Mouse (Mus musculus) limb, embryonic 14.5 days (tissue): ENCODE results near the gene Ngly1. TPM values are rescaled to one million over a fixed set of nuclear protein-coding genes. Genes with fewer than 3 reads are reported as not detected.

Experiments
- ATAC-seq: fragments of 200-750 bp; cut with Nextera tagmentation; 2 replicates; pipeline ENCODE4 v1.8.0; 2017; ENCODE audit warnings: low read depth, moderate number of reproducible peaks, moderate TSS enrichment; ENCODE audit not compliant: low FRiP score
- DNase-seq: peaks from one replicate; pipeline ENCODE4 v3.0.0-alpha.2; 2015; ENCODE audit warnings: low spot score
- H3K27ac ChIP-seq: fragments of 300-500 bp; sonication (generic); replicated peaks from 2 replicates; pipeline ENCODE4 v1.5.1; 2014; ENCODE audit warnings: low read depth, mild to moderate bottlenecking, low read length, moderate library complexity, mixed read lengths
- H3K27me3 ChIP-seq: fragments of 300-500 bp; sonication (generic); 2 replicates; pipeline ENCODE4 v1.6.1; 2014; ENCODE audit warnings: low read length, mixed read lengths; ENCODE audit not compliant: control insufficient read depth, insufficient read depth
- H3K36me3 ChIP-seq: fragments of 300-500 bp; sonication (generic); 2 replicates; pipeline ENCODE4 v1.6.1; 2014; ENCODE audit warnings: mild to moderate bottlenecking, low read length, moderate library complexity, mixed read lengths; ENCODE audit not compliant: control insufficient read depth, insufficient read depth
- H3K4me1 ChIP-seq: fragments of 300-500 bp; sonication (generic); 2 replicates; pipeline ENCODE4 v1.6.1; 2014; ENCODE audit warnings: antibody characterized with exemption, low read length, mixed read lengths; ENCODE audit not compliant: control insufficient read depth, insufficient read depth
- H3K4me2 ChIP-seq: fragments of 300-500 bp; sonication (generic); replicated peaks from 2 replicates; pipeline ENCODE4 v1.6.1; 2014; ENCODE audit warnings: low read depth, mild to moderate bottlenecking, low read length, moderate library complexity; ENCODE audit not compliant: severe bottlenecking
- H3K4me3 ChIP-seq: fragments of 300-500 bp; sonication (generic); replicated peaks from 2 replicates; pipeline ENCODE4 v1.5.1; 2014; ENCODE audit warnings: low read length
- H3K9ac ChIP-seq: fragments of 300-500 bp; sonication (generic); 2 replicates; pipeline ENCODE4 v1.6.1; 2014; ENCODE audit warnings: mild to moderate bottlenecking, low read depth, low read length, moderate library complexity; ENCODE audit not compliant: severe bottlenecking
- H3K9me3 ChIP-seq: fragments of 300-500 bp; sonication (generic); 2 replicates; pipeline ENCODE4 v1.6.1; 2016; ENCODE audit warnings: low read length; ENCODE audit not compliant: control insufficient read depth
- POLR2A ChIP-seq: fragments of 200-500 bp; IDR thresholded peaks from 2 replicates; pipeline ENCODE4 v1.8.0; 2012; ENCODE audit warnings: inconsistent platforms, mild to moderate bottlenecking, moderate library complexity, borderline replicate concordance; ENCODE audit not compliant: insufficient read depth, insufficient read length; ENCODE audit errors: extremely low read depth
- WGBS: fragments of 180-500 bp; shearing (Covaris S2); extraction: QIAGEN DNeasy Blood & Tissue Kit; methylation state at CpG from one replicate; pipeline ENCODE4 v1.1.7; 2014; 5-methylcytosine and 5-hydroxymethylcytosine counted together
- polyA plus RNA-seq, 2 experiments: library from polyadenylated mRNA; depleted of rRNA in 1 of 2; stranded (reverse) in 1 of 2; unstranded in 1 of 2; fragments of >200 nt; fragmentation: Nextera tagmentation in 1 of 2; extraction: Ambion mirVana in 1 of 2; gene quantifications; 2 replicates each; pipeline versions ENCODE4 v1.2.1 to v1.2.3; 2012 to 2014

Ngly1 gene
- polyA plus RNA-seq, 2 experiments: 22.1 to 45.3 TPM

DNA sequence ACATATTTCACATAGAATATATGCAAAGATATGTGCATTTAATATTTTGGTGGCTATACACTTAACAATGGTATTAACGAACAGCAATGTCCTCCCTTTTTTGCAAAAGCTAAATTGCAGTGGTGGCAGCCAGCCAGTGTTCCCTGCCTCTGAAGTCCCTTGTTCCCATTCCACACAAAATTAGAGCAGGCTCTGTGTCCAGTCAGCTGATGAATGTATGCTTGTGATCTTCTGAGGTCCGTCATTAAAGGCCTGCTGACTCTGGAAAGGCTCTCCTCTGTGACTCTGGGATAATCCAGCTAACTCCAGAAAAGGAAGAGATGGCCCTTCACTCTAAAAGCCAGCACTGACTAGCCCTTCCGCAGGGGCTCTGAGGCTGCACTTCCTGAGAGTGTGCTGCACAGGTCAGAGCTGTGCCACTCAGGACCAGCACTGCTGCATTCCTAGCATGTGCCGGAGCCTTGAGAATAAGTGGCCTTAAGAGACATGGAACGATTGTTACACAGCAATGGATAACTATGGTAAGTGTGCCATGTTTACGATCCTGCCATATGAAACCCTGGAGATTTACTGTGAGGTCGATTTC lies 64.9 kb downstream of the Ngly1 start:
- Histone ChIP-seq H3K36me3 (peaks cover 2% of the 10 kb centered on the region; the same call in 1 of the 2 replicates), H3K4me3 (no peak overlapping the region), H3K4me2 (no peak overlapping the region), H3K9ac (no peak overlapping the region), H3K27me3 (no peaks in the 10 kb centered on the region), H3K27ac (no peak overlapping the region), H3K4me1 (peaks cover 4% of the 10 kb centered on the region; the same call in 1 of the 2 replicates), H3K9me3 (no peaks in the 10 kb centered on the region)
- no peak for DNase-seq
- no peak for TF ChIP-seq POLR2A
- 36% methylated on average over 7 of the region's 7 CpGs for WGBS
- no peak for ATAC-seq

DNA sequence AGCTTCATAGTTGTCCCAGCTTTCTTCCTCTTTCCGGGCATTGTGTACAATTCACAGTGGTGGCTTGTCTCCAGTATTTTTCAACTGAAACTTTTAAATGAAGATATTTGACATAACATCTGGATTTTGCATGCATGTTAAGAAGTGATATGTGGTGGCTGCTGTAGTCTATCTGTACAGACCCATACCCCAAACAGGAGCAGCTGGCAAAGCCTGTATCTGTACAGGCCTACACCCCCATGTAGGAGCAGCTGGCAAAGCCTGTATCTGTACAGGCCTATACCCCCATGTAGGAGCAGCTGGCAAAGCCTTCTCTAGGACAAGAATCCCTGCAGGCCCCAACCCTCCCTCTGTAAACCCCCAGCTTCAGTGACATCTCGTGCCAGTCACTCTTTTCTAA lies 65.8 kb downstream of the Ngly1 start:
- Histone ChIP-seq H3K27me3 (no peaks in the 10 kb centered on the region), H3K27ac (no peak overlapping the region), H3K4me3 (no peak overlapping the region), H3K9me3 (no peaks in the 10 kb centered on the region), H3K36me3 (peaks cover 2% of the 10 kb centered on the region; the same call in 1 of the 2 replicates), H3K4me2 (no peak overlapping the region), H3K4me1 (peaks cover 4% of the 10 kb centered on the region; the same call in 1 of the 2 replicates), H3K9ac (no peak overlapping the region)
- WGBS: 86% methylated on average over 2 of the region's 2 CpGs
- DNase-seq: peak; percentile 17
- TF ChIP-seq POLR2A: no peak
- ATAC-seq: peak; percentile 84; the same call in 1 of the 2 replicates

DNA sequence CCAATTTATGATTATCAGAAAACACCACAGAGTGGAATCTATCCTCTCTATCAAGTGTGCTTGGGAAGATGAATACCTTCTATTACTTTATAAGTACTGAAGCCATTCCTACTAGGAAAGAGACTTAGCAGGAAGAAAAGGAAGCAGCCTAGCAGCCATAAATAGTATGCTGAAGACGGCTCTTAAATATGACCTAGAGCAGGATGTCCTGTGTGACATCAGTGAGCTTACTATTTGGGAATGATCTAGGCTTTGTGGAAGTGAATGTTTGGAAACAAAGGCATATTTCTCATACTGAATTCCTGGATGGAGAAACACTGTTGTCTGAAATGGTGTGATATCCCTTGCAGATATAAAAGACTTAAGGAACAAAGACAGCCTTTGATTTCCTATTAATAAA lies 67.6 kb downstream of the Ngly1 start:
- H3K4me2 ChIP-seq: no peak overlapping the region
- H3K4me1 ChIP-seq: peaks cover 4% of the 10 kb centered on the region; the same call in 1 of the 2 replicates
- no peaks in the 10 kb centered on the region for H3K36me3 ChIP-seq
- ATAC-seq: no peak
- no peaks in the 10 kb centered on the region for H3K9me3 ChIP-seq
- WGBS: 61% methylated on average over 1 of the region's 1 CpGs
- H3K4me3 ChIP-seq: no peak overlapping the region
- H3K9ac ChIP-seq: no peak overlapping the region
- no peak overlapping the region for H3K27ac ChIP-seq
- no peak for TF ChIP-seq POLR2A
- H3K27me3 ChIP-seq: no peaks in the 10 kb centered on the region
- no peak for DNase-seq

DNA sequence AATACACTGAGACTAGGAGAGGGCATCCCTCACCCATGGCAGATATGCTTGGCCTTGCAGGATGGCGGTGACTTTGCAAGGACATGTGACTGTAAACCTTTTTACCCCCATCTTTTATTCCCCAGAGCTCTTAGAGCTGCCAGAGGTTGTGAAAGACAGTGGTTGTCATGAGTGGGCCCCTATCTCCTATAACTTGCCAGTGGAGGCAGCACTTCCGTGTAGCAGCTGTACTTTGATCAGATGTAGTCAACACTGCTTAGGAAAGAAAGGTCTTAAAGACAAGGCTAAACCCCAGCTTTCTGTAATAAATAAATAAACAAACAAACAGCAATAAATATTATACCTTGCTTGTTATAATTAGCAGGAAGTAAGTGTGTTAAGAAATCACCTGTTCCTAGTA lies 70.7 kb downstream of the Ngly1 start:
- 76% methylated on average over 2 of the region's 2 CpGs for WGBS
- H3K4me1 ChIP-seq: no peaks in the 10 kb centered on the region

DNA sequence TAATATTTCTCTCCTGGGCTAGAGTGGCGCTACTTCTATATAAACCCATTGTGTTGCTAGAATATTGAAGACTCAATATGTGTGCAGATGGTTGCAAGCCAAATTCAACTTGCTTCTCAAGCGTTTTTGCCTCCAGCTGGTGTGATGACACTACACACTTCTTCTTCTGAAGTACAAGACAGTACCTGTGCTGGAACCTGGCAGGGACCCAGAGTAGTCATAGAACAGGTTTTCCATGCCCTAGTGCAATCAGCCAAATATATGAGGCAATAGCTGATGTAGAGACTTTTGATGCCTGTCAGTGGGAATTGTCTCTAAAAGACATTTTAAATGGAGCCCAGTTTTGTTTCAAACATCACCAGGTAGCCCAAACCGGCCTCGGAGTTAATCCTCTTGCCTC lies 75.3 kb downstream of the Ngly1 start:
- TF ChIP-seq POLR2A: no peak
- ATAC-seq: no peak
- no peaks in the 10 kb centered on the region for H3K36me3 ChIP-seq

More for the DNA sequence above, 70.7 kb downstream of the Ngly1 start:
- no peak for TF ChIP-seq POLR2A
- ATAC-seq (no peak), DNase-seq (no peak)
- H3K4me2 ChIP-seq: no peak overlapping the region
- H3K4me3 ChIP-seq: no peak overlapping the region
- no peak overlapping the region for H3K27ac ChIP-seq
- no peaks in the 10 kb centered on the region for H3K27me3 ChIP-seq
- no peaks in the 10 kb centered on the region for H3K9me3 ChIP-seq
- no peaks in the 10 kb centered on the region for H3K36me3 ChIP-seq
- no peak overlapping the region for H3K9ac ChIP-seq

More for the DNA sequence above, 75.3 kb downstream of the Ngly1 start:
- WGBS: 81% methylated on average over 4 of the region's 4 CpGs
- H3K4me3 ChIP-seq: no peak overlapping the region
- DNase-seq: peak; percentile 59
- no peak overlapping the region for H3K4me2 ChIP-seq
- no peaks in the 10 kb centered on the region for H3K27me3 ChIP-seq
- no peaks in the 10 kb centered on the region for H3K9me3 ChIP-seq
- peaks cover 10% of the 10 kb centered on the region for H3K4me1 ChIP-seq
- H3K27ac ChIP-seq: no peak overlapping the region
- no peak overlapping the region for H3K9ac ChIP-seq
